Mouse (Mus musculus): ENCODE measurements around the gene Dnajc13. TPM values are rescaled to one million over a fixed set of nuclear protein-coding genes. Genes with fewer than 3 reads are reported as not detected.

Dnajc13 gene
- polyA plus RNA-seq, 1 experiment from 2014 or later = 23.4 TPM

GRCm38 (mm10) chr9:104108571-104109143 lies 154.1 kb downstream of the Dnajc13 start:
- no peaks in the 10 kb centered on the region for H3K36me3 ChIP-seq (ENCODE audit: insufficient read depth, low read length)
- no peaks in the 10 kb centered on the region for H3K27me3 ChIP-seq (ENCODE audit: insufficient read depth, low read length)
- ATAC-seq (ENCODE audit: low FRiP score, low TSS enrichment) = no peak
- peaks cover 5% of the 10 kb centered on the region; the same call in 1 of the 2 replicates for H3K9me3 ChIP-seq (ENCODE audit: low read length)
- H3K27ac ChIP-seq (ENCODE audit: low read length) = no peak overlapping the region
- H3K4me1 ChIP-seq (ENCODE audit: insufficient read depth, low read length) = no peaks in the 10 kb centered on the region
- 57% methylated on average over 2 of the region's 2 CpGs for WGBS
- no peak overlapping the region for H3K4me2 ChIP-seq (replicated peaks; ENCODE audit: low read depth, low read length)
- no peak overlapping the region for H3K9ac ChIP-seq (replicated peaks; ENCODE audit: low read length)
- H3K4me3 ChIP-seq (ENCODE audit: low read length) = no peak overlapping the region

DNA sequence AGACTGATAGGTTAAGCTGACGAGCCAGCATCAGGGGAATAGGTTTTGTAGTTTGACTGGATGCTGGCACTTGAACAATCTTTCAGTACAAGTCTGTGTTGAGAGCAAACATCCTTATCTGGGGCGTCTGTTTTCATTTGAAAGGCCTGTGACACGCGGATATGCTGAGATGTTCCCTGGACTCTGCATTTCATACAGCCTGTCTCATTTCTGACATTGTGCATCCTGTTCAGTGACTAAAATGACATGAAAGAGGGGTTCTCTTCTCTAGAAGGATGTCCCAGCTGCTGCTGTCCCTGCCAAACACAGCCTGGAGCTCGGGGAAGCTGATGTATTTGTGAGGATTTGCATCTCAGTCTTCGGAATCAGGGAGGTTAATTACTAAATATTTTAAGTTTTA lies 155.2 kb downstream of the Dnajc13 start:
- H3K4me2 ChIP-seq (replicated peaks; ENCODE audit: low read depth, low read length) = no peak overlapping the region
- no peaks in the 10 kb centered on the region for H3K4me1 ChIP-seq (ENCODE audit: insufficient read depth, low read length)
- peak; percentile 78 for ATAC-seq (ENCODE audit: low FRiP score, low TSS enrichment)
- H3K9ac ChIP-seq (replicated peaks; ENCODE audit: low read length) = no peak overlapping the region
- H3K9me3 ChIP-seq (ENCODE audit: low read length) = peaks cover 5% of the 10 kb centered on the region; the same call in 1 of the 2 replicates
- no peaks in the 10 kb centered on the region for H3K27me3 ChIP-seq (ENCODE audit: insufficient read depth, low read length)
- no peaks in the 10 kb centered on the region for H3K36me3 ChIP-seq (ENCODE audit: insufficient read depth, low read length)
- 62% methylated on average over 6 of the region's 6 CpGs for WGBS
- no peak overlapping the region for H3K27ac ChIP-seq (ENCODE audit: low read length)
- no peak overlapping the region for H3K4me3 ChIP-seq (ENCODE audit: low read length)

DNA sequence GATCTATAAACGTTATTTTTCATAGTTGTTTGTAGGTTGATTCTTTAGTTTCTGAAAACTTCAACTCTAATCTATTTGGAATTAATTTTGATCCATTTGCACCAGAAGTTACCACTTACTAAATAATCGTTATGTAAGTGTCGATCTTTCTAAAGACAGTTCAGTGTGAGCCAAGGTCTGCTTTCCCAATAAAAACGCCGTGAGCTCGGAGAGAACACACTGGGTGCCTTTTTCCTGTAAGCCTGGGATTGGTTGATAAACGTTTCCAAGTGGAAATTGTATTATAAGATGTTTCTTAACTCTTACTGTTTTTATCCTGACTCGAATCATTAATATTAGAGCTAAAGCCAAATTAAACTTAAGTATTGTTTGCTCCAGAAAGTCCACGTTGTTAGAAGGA lies 155.8 kb downstream of the Dnajc13 start:
- WGBS = 68% methylated on average over 9 of the region's 9 CpGs
- Histone ChIP-seq H3K4me3 (ENCODE audit: low read length) (no peak overlapping the region), H3K27me3 (ENCODE audit: insufficient read depth, low read length) (no peaks in the 10 kb centered on the region), H3K9me3 (ENCODE audit: low read length) (peaks cover 5% of the 10 kb centered on the region; the same call in 1 of the 2 replicates), H3K9ac (replicated peaks; ENCODE audit: low read length) (no peak overlapping the region), H3K36me3 (ENCODE audit: insufficient read depth, low read length) (no peaks in the 10 kb centered on the region), H3K4me2 (replicated peaks; ENCODE audit: low read depth, low read length) (no peak overlapping the region), H3K27ac (ENCODE audit: low read length) (no peak overlapping the region), H3K4me1 (ENCODE audit: insufficient read depth, low read length) (peaks cover 4% of the 10 kb centered on the region; the same call in 1 of the 2 replicates)
- no peak for ATAC-seq (ENCODE audit: low FRiP score, low TSS enrichment)

- 94% methylated on average over 2 of the region's 2 CpGs for WGBS
- ATAC-seq (ENCODE audit: low FRiP score, low TSS enrichment) = no peak
- H3K4me1 ChIP-seq (ENCODE audit: insufficient read depth, low read length) = peaks cover 16% of the 10 kb centered on the region
- H3K27me3 ChIP-seq (ENCODE audit: insufficient read depth, low read length) = no peaks in the 10 kb centered on the region
- no peak overlapping the region for H3K9ac ChIP-seq (replicated peaks; ENCODE audit: low read length)
- no peak overlapping the region for H3K4me3 ChIP-seq (ENCODE audit: low read length)
- H3K27ac ChIP-seq (ENCODE audit: low read length) = no peak overlapping the region
- no peaks in the 10 kb centered on the region for H3K9me3 ChIP-seq (ENCODE audit: low read length)
- no peaks in the 10 kb centered on the region for H3K36me3 ChIP-seq (ENCODE audit: insufficient read depth, low read length)
- no peak overlapping the region for H3K4me2 ChIP-seq (replicated peaks; ENCODE audit: low read depth, low read length)
Observed at GRCm38 (mm10) chr9:104104986-104105385, 157.7 kb downstream of the Dnajc13 start.

DNA sequence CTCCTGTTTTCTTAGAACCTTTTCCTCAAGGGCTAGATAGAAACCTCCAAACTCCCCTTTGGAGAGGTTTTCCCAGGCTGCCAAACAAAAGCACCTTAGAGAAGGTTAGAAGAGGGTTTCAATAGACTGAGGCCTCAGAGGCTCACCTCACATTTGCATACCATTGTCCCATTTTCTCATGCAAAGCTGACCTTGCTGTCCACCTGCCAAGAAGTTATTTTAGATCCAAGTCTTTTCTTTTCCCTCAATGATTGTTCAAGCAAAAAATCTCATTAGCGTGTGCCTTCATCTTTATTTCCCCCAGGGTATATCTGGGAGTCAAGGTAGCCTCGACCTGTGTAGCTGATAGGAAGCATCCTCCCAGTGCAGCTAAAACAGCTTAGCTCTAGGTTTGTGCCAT lies 159.8 kb downstream of the Dnajc13 start:
- no peak overlapping the region for H3K4me3 ChIP-seq (ENCODE audit: low read length)
- peaks cover 16% of the 10 kb centered on the region for H3K4me1 ChIP-seq (ENCODE audit: insufficient read depth, low read length)
- H3K9me3 ChIP-seq (ENCODE audit: low read length) = no peaks in the 10 kb centered on the region
- no peaks in the 10 kb centered on the region for H3K36me3 ChIP-seq (ENCODE audit: insufficient read depth, low read length)
- H3K27ac ChIP-seq (ENCODE audit: low read length) = no peak overlapping the region
- no peak for ATAC-seq (ENCODE audit: low FRiP score, low TSS enrichment)
- H3K27me3 ChIP-seq (ENCODE audit: insufficient read depth, low read length) = no peaks in the 10 kb centered on the region
- no peak overlapping the region for H3K9ac ChIP-seq (replicated peaks; ENCODE audit: low read length)
- WGBS = 48% methylated on average over 2 of the region's 2 CpGs
- H3K4me2 ChIP-seq (replicated peaks; ENCODE audit: low read depth, low read length) = no peak overlapping the region

- Histone ChIP-seq H3K4me1 (ENCODE audit: insufficient read depth, low read length) (peaks cover 16% of the 10 kb centered on the region), H3K4me3 (ENCODE audit: low read length) (no peak overlapping the region), H3K27me3 (ENCODE audit: insufficient read depth, low read length) (no peaks in the 10 kb centered on the region), H3K9ac (replicated peaks; ENCODE audit: low read length) (no peak overlapping the region), H3K27ac (ENCODE audit: low read length) (no peak overlapping the region), H3K9me3 (ENCODE audit: low read length) (no peaks in the 10 kb centered on the region), H3K36me3 (ENCODE audit: insufficient read depth, low read length) (no peaks in the 10 kb centered on the region), H3K4me2 (replicated peaks; ENCODE audit: low read depth, low read length) (no peak overlapping the region)
- peak; percentile 36; the same call in 1 of the 2 replicates for ATAC-seq (ENCODE audit: low FRiP score, low TSS enrichment)
- 38% methylated on average over 6 of the region's 6 CpGs for WGBS
Observed at GRCm38 (mm10) chr9:104102301-104102700, 160.4 kb downstream of the Dnajc13 start.

DNA sequence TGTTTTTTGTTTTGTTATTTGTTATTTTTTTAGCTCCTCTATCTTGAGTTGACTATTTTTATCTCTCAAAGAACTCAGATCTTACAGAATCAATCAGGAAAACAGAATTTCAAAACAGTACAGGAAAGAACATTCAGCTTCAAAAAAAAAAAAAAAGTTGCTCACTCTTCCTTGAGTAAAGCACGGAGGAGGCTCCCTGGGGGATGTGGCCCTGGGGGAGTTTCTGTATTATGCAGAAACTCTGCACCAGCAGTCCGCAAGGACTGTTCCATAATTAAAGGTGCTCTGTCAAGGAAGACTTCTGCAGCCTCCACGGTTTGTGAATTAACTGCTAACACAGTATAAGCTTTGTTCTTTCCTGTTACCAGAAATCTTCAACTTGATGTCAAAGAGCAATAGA lies 161.3 kb downstream of the Dnajc13 start:
- H3K9ac ChIP-seq (replicated peaks; ENCODE audit: low read length) = no peak overlapping the region
- peaks cover 16% of the 10 kb centered on the region for H3K4me1 ChIP-seq (ENCODE audit: insufficient read depth, low read length)
- ATAC-seq (ENCODE audit: low FRiP score, low TSS enrichment) = peak; percentile 52; the same call in 1 of the 2 replicates
- H3K27ac ChIP-seq (ENCODE audit: low read length) = no peak overlapping the region
- no peak overlapping the region; the same call in 1 of the 2 replicates for H3K4me2 ChIP-seq (replicated peaks; ENCODE audit: low read depth, low read length)
- WGBS = 14% methylated on average over 3 of the region's 3 CpGs
- H3K9me3 ChIP-seq (ENCODE audit: low read length) = no peaks in the 10 kb centered on the region
- no peak overlapping the region for H3K4me3 ChIP-seq (ENCODE audit: low read length)
- H3K27me3 ChIP-seq (ENCODE audit: insufficient read depth, low read length) = no peaks in the 10 kb centered on the region
- H3K36me3 ChIP-seq (ENCODE audit: insufficient read depth, low read length) = no peaks in the 10 kb centered on the region

Other genes starting within 250 kb of the Dnajc13 start
- gene Gm28305, start 222.3 kb downstream of the Dnajc13 start, polyA plus RNA-seq (2015; fragmentation: Nextera tagmentation; extraction: Ambion mirVana) = not detected in 2 replicates
- 46.2 and 48.9 TPM in 2 replicates for gene Uba5, start 199.8 kb downstream of the Dnajc13 start, polyA plus RNA-seq (2015; fragmentation: Nextera tagmentation; extraction: Ambion mirVana)
- gene Acad11, start 199.6 kb downstream of the Dnajc13 start, polyA plus RNA-seq (2015; fragmentation: Nextera tagmentation; extraction: Ambion mirVana) = 15.7 and 19.0 TPM in 2 replicates
- gene Ackr4, start 136.0 kb downstream of the Dnajc13 start, polyA plus RNA-seq (2015; fragmentation: Nextera tagmentation; extraction: Ambion mirVana) = 1.9 and 2.0 TPM in 2 replicates
- gene Acpp, start 74.8 kb upstream of the Dnajc13 start, polyA plus RNA-seq (2015; fragmentation: Nextera tagmentation; extraction: Ambion mirVana) = 1.9 and 2.0 TPM in 2 replicates

Data from kidney, embryonic 16.5 days (tissue).